Mouse (Mus musculus): ENCODE results near the gene Rapgef2. TPM values are rescaled to one million over a fixed set of nuclear protein-coding genes. Genes with fewer than 3 reads are reported as not detected.

The Rapgef2 gene
- polyA plus RNA-seq, 1 experiment from 2014 or later, result 2.4 TPM

DNA sequence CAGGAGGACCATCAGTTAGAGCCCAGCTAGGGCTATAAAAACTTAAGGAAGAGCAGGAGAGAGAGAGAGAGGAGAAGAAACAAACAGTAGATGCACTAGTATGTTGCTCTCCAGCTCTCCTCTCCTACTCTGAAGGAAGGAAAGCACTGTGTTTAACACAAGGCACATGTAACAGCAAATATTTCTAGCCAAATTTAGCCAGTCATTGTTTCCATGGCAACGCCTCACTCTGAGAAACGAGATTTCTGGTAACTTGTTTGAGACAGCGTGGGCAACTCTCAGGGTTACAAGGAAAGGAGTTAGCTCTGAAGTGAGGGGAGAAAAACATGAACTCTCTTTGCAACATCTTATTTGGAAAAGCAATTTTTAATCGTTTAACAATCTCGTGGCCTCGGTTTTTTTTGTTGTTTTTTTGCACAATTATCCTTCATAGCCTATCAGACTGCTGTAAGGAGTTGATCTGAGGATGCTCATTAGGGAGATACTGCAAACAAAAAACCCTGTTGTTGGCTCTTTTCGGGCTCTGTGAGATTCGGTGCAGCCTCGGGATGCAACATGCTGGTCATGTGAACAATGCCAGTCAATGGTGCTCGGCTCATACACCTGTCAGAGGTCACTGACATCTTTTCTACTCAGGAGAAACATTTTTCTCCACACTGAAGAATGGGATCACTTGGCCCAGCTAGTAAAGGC, 27.8 kb upstream of the Rapgef2 start:
- Histone ChIP-seq H3K4me2 (replicated peaks; ENCODE audit: low read depth) (no peak overlapping the region), H3K9ac (ENCODE audit: low read length) (no peak overlapping the region), H3K4me3 (ENCODE audit: low read depth, low read length) (no peak overlapping the region), H3K4me1 (replicated peaks; ENCODE audit: control insufficient read depth, insufficient read depth) (no peaks in the 10 kb centered on the region), H3K27me3 (ENCODE audit: control insufficient read depth, insufficient read depth, low read length) (no peaks in the 10 kb centered on the region), H3K36me3 (ENCODE audit: control insufficient read depth, insufficient read depth, low read length) (no peaks in the 10 kb centered on the region), H3K27ac (replicated peaks) (no peak overlapping the region), H3K9me3 (ENCODE audit: control insufficient read depth, low read length) (no peaks in the 10 kb centered on the region)
- no peak for TF ChIP-seq CTCF (IDR thresholded peaks at IDR 0.05; ENCODE audit: low read depth)
- TF ChIP-seq EP300 (optimal IDR thresholded peaks at IDR 0.05), result no peak
- 55% methylated on average over 10 of the region's 10 CpGs for WGBS
- no peak for ATAC-seq (ENCODE audit: low FRiP score, low TSS enrichment)
- DNase-seq (ENCODE audit: low spot score), result no peak

DNA sequence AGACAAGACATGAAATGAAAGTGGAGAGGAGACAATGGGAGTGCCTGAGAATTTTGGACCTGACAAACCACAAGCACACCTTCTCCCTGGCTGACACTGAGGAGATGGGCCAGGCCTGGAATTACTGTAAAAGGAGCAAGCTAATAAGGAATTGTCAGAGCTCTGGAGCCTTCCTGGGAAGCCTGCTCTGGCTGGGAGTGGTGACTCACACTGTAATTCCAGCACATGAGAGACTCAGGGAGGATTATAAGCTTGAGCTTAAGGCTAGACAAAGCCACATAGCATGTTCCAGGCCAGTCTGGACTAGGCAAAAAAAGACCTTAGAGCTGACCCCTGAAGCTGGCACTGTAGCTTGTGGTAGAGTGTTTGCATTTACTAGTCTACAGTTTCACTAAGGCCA, 25.6 kb upstream of the Rapgef2 start:
- Histone ChIP-seq H3K27ac (replicated peaks) (no peak overlapping the region), H3K36me3 (ENCODE audit: control insufficient read depth, insufficient read depth, low read length) (no peaks in the 10 kb centered on the region), H3K4me3 (ENCODE audit: low read depth, low read length) (no peak overlapping the region), H3K4me1 (replicated peaks; ENCODE audit: control insufficient read depth, insufficient read depth) (no peaks in the 10 kb centered on the region), H3K9me3 (ENCODE audit: control insufficient read depth, low read length) (no peaks in the 10 kb centered on the region), H3K4me2 (replicated peaks; ENCODE audit: low read depth) (no peak overlapping the region), H3K9ac (ENCODE audit: low read length) (no peak overlapping the region), H3K27me3 (ENCODE audit: control insufficient read depth, insufficient read depth, low read length) (no peaks in the 10 kb centered on the region)
- ATAC-seq (ENCODE audit: low FRiP score, low TSS enrichment) (no peak), DNase-seq (ENCODE audit: low spot score) (no peak)
- TF ChIP-seq CTCF (IDR thresholded peaks at IDR 0.05; ENCODE audit: low read depth) (no peak), EP300 (optimal IDR thresholded peaks at IDR 0.05) (no peak)

DNA sequence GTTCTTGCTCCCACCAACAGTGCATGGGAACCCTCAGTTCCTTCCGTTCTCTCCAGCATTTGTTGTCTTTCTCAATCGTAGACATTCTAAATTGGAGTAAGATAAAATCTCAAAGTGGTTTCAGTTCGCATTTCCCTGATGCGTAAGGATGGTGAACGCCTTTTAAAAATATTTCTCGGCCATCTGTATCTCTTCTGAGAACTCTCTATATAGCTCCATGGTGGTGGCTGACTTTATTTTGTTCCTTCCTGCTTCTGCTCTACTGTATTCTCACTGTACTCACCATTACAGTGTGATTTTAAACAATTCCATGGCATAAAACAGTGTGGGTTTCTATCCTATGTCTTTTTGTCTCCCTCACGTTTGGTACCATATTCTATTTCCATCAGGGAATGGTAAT, 23.9 kb upstream of the Rapgef2 start:
- H3K9ac ChIP-seq (ENCODE audit: low read length), result no peak overlapping the region
- H3K4me3 ChIP-seq (ENCODE audit: low read depth, low read length), result no peak overlapping the region
- H3K36me3 ChIP-seq (ENCODE audit: control insufficient read depth, insufficient read depth, low read length), result no peaks in the 10 kb centered on the region
- H3K4me2 ChIP-seq (replicated peaks; ENCODE audit: low read depth), result no peak overlapping the region
- H3K4me1 ChIP-seq (replicated peaks; ENCODE audit: control insufficient read depth, insufficient read depth), result no peaks in the 10 kb centered on the region
- no peak for TF ChIP-seq CTCF (IDR thresholded peaks at IDR 0.05; ENCODE audit: low read depth)
- TF ChIP-seq EP300 (optimal IDR thresholded peaks at IDR 0.05), result no peak
- WGBS, result 76% methylated on average over 7 of the region's 7 CpGs
- DNase-seq (ENCODE audit: low spot score) (no peak), ATAC-seq (ENCODE audit: low FRiP score, low TSS enrichment) (no peak)
- no peaks in the 10 kb centered on the region for H3K27me3 ChIP-seq (ENCODE audit: control insufficient read depth, insufficient read depth, low read length)
- H3K27ac ChIP-seq (replicated peaks), result no peak overlapping the region
- no peaks in the 10 kb centered on the region for H3K9me3 ChIP-seq (ENCODE audit: control insufficient read depth, low read length)

DNA sequence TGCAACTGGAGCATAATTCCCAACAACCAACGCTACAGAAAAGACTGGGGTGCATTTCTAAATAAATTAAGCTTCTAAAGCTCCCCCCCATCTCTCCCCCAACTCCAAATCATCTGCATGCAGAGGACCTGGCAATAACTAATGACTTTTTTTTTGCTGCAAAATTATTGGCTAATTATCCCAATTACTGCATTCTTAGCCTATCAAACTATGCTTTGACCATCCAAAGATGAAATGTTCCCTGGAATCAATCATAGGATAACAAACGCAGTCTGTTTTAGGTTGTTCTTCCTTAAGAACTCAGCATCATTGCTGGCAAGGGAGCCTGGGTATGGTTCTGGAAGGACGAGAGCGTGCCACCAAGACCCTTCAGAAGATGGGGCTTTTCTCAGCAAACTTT, 22.3 kb upstream of the Rapgef2 start:
- DNase-seq (ENCODE audit: low spot score) (no peak), ATAC-seq (ENCODE audit: low FRiP score, low TSS enrichment) (no peak)
- Histone ChIP-seq H3K27ac (replicated peaks) (no peak overlapping the region), H3K36me3 (ENCODE audit: control insufficient read depth, insufficient read depth, low read length) (no peaks in the 10 kb centered on the region), H3K9ac (ENCODE audit: low read length) (no peak overlapping the region), H3K4me3 (ENCODE audit: low read depth, low read length) (no peak overlapping the region), H3K4me2 (replicated peaks; ENCODE audit: low read depth) (no peak overlapping the region), H3K4me1 (replicated peaks; ENCODE audit: control insufficient read depth, insufficient read depth) (no peaks in the 10 kb centered on the region), H3K9me3 (ENCODE audit: control insufficient read depth, low read length) (no peaks in the 10 kb centered on the region), H3K27me3 (ENCODE audit: control insufficient read depth, insufficient read depth, low read length) (no peaks in the 10 kb centered on the region)
- WGBS, result 84% methylated on average over 4 of the region's 4 CpGs
- TF ChIP-seq CTCF (IDR thresholded peaks at IDR 0.05; ENCODE audit: low read depth), result no peak
- no peak for TF ChIP-seq EP300 (optimal IDR thresholded peaks at IDR 0.05)

DNA sequence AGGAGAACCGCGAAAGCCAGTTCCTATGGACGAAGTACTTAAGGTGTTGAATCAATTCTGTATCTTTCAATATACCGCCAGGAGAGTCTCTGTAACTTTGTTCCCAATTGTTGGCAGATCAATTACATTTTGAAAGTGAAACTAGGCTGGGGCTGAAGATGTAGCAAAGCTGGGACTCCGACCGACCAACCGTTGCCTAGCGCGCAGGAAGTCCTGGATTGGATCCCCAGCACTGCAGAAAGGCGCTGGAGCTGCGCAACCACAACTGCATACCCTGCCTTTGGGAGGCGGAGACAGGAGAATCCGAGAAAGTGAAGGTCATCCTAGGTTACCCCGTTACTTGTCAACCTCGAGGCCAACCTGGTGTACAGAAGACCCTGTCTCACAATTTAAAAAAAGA, 13.1 kb upstream of the Rapgef2 start:
- no peak overlapping the region for H3K4me2 ChIP-seq (replicated peaks; ENCODE audit: low read depth)
- WGBS, result 88% methylated on average over 15 of the region's 15 CpGs
- no peak for TF ChIP-seq EP300 (optimal IDR thresholded peaks at IDR 0.05)
- no peak for TF ChIP-seq CTCF (IDR thresholded peaks at IDR 0.05; ENCODE audit: low read depth)
- no peak overlapping the region for H3K4me3 ChIP-seq (ENCODE audit: low read depth, low read length)
- H3K9ac ChIP-seq (ENCODE audit: low read length), result no peak overlapping the region
- H3K9me3 ChIP-seq (ENCODE audit: control insufficient read depth, low read length), result no peaks in the 10 kb centered on the region
- no peak overlapping the region for H3K27ac ChIP-seq (replicated peaks)
- DNase-seq (ENCODE audit: low spot score), result no peak
- no peaks in the 10 kb centered on the region for H3K4me1 ChIP-seq (replicated peaks; ENCODE audit: control insufficient read depth, insufficient read depth)
- no peak for ATAC-seq (ENCODE audit: low FRiP score, low TSS enrichment)
- H3K27me3 ChIP-seq (ENCODE audit: control insufficient read depth, insufficient read depth, low read length), result no peaks in the 10 kb centered on the region
- H3K36me3 ChIP-seq (ENCODE audit: control insufficient read depth, insufficient read depth, low read length), result no peaks in the 10 kb centered on the region

DNA sequence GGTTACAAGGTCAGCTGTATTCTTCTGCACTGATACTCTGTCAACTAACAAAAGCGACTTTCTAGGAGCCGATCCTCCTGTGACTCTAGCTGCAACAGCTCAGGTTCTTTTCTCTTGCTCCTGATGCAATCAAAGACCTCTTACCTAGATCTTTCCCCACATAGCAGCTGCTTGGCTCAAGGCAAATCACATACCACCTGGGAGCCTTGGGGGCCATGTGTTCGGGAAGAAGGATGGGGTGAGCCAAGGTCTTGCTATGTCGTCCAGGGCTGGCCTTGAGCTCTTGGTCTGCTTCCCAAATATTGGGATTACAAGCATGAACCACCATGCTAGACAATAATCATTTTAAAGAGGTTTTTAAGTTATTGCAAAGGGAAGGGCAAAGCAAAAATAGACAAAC, 11.0 kb upstream of the Rapgef2 start:
- ATAC-seq (ENCODE audit: low FRiP score, low TSS enrichment) (no peak), DNase-seq (ENCODE audit: low spot score) (no peak)
- no peaks in the 10 kb centered on the region for H3K9me3 ChIP-seq (ENCODE audit: control insufficient read depth, low read length)
- no peak overlapping the region for H3K4me3 ChIP-seq (ENCODE audit: low read depth, low read length)
- WGBS, result 70% methylated on average over 4 of the region's 4 CpGs
- H3K4me2 ChIP-seq (replicated peaks; ENCODE audit: low read depth), result no peak overlapping the region
- no peak overlapping the region for H3K27ac ChIP-seq (replicated peaks)
- no peaks in the 10 kb centered on the region for H3K36me3 ChIP-seq (ENCODE audit: control insufficient read depth, insufficient read depth, low read length)
- no peak overlapping the region for H3K9ac ChIP-seq (ENCODE audit: low read length)
- no peaks in the 10 kb centered on the region for H3K27me3 ChIP-seq (ENCODE audit: control insufficient read depth, insufficient read depth, low read length)
- no peaks in the 10 kb centered on the region for H3K4me1 ChIP-seq (replicated peaks; ENCODE audit: control insufficient read depth, insufficient read depth)
- TF ChIP-seq EP300 (optimal IDR thresholded peaks at IDR 0.05) (no peak), CTCF (IDR thresholded peaks at IDR 0.05; ENCODE audit: low read depth) (no peak)

All from stomach, postnatal 0 days (tissue).